Mouse (Mus musculus): ENCODE results near the gene Cox8a. TPM values are rescaled to one million over a fixed set of nuclear protein-coding genes. Genes with fewer than 3 reads are reported as not detected.
A peak's percentile ranks its signal among the peaks of the same experiment; 100 is the strongest.

Gene Cox8a
- polyA plus RNA-seq, 1 experiment from 2014 or later: 2,471 TPM

DNA sequence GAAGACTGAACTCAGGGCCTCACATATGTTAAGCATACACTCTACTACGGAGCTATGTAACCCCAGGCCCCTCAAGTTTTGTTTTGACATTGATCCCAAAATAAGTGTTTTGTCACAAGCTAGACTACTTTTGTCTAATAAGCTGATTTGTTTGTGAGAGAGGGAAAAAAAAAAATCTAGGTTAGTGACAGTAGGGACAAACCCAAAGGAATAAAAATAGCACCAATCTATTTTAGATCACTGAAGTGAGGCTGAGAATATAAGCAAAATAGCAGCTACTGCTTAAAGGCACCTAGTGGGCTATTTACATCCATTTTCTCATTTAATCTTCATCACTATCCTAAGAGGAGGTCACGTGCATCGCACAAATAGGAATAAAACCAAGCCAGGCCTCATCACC, 22.2 kb upstream of the Cox8a start:
- H3K9ac ChIP-seq (ENCODE audit: low read depth, low read length): 0 out of 2 replicates have a peak overlapping the region, but pooled peaks have one; percentile 87

DNA sequence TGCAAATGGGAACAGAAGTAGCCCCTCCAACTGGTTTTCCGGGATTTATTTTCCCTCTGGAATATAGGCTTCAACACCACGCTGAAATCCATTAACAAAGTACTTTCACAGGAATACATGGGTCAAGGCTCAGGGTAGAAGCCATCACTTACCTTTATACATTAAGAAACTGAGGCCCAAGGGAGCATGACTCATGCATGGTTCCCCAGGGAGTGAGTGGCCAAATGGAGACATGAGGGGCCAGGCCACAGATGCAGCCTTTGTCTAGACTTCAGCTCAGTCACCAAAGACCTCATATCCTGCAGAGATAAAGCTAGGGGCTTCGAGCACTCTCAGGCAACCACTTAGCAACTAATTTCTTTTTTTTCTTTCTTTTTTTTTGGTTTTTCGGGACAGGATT, 19.3 kb upstream of the Cox8a start:
- no peak for DNase-seq (ENCODE audit: low spot score)
- Histone ChIP-seq H3K9ac (ENCODE audit: low read depth, low read length) (no peak overlapping the region), H3K9me3 (replicated peaks; ENCODE audit: low read length) (no peaks in the 10 kb centered on the region), H3K36me3 (ENCODE audit: insufficient read depth, low read length) (peaks cover 8% of the 10 kb centered on the region; the same call in 1 of the 2 replicates), H3K4me1 (replicated peaks; ENCODE audit: insufficient read depth, low read length) (0 out of 2 replicates have a peak, but pooled peaks cover 12% of the 10 kb centered on the region), H3K27ac (no peak overlapping the region), H3K4me3 (replicated peaks; ENCODE audit: low read depth, low read length) (no peak overlapping the region), H3K4me2 (ENCODE audit: low read length) (no peak overlapping the region), H3K27me3 (ENCODE audit: insufficient read depth, low read length) (no peaks in the 10 kb centered on the region)
- WGBS: 88% methylated on average over 4 of the region's 4 CpGs
- TF ChIP-seq CTCF (IDR thresholded peaks at IDR 0.05; ENCODE audit: low read depth): no peak
- no peak for ATAC-seq (replicated peaks; ENCODE audit: low FRiP score, low read depth)

More for the DNA sequence above, 22.2 kb upstream of the Cox8a start:
- H3K27me3 ChIP-seq (ENCODE audit: insufficient read depth, low read length): no peaks in the 10 kb centered on the region
- H3K36me3 ChIP-seq (ENCODE audit: insufficient read depth, low read length): no peaks in the 10 kb centered on the region
- 83% methylated on average over 3 of the region's 3 CpGs for WGBS
- no peaks in the 10 kb centered on the region for H3K9me3 ChIP-seq (replicated peaks; ENCODE audit: low read length)
- no peak for TF ChIP-seq CTCF (IDR thresholded peaks at IDR 0.05; ENCODE audit: low read depth)
- DNase-seq (ENCODE audit: low spot score) (no peak), ATAC-seq (replicated peaks; ENCODE audit: low FRiP score, low read depth) (no peak)
- H3K4me2 ChIP-seq (ENCODE audit: low read length): peak overlapping the region; percentile 93
- H3K4me3 ChIP-seq (replicated peaks; ENCODE audit: low read depth, low read length): peak overlapping the region; percentile 82; the same call in 1 of the 2 replicates
- H3K27ac ChIP-seq: peak overlapping the region; percentile 81; the same call in 1 of the 2 replicates
- H3K4me1 ChIP-seq (replicated peaks; ENCODE audit: insufficient read depth, low read length): 0 out of 2 replicates have a peak, but pooled peaks cover 12% of the 10 kb centered on the region

DNA sequence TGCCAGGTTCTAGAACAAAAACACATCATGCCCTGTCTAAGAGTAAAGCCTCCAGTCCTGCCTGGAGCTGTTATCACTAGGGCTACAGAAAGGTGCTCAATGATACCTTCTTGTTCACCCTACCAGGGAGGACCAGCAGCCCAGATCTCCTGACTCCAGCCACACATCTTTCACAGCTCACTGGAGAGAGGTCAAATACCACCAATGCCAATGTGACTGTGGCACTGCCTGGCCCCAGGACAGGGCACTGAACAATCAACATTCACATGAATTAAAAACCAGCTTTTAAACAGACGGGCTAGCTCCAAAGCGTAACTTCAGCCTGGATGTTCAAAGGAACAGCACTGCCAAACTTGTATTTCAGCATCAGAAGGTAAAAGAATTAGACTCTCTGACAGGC, 18.6 kb upstream of the Cox8a start:
- Histone ChIP-seq H3K4me1 (replicated peaks; ENCODE audit: insufficient read depth, low read length) (0 out of 2 replicates have a peak, but pooled peaks cover 12% of the 10 kb centered on the region), H3K9me3 (replicated peaks; ENCODE audit: low read length) (no peaks in the 10 kb centered on the region), H3K27ac (no peak overlapping the region), H3K27me3 (ENCODE audit: insufficient read depth, low read length) (no peaks in the 10 kb centered on the region), H3K4me2 (ENCODE audit: low read length) (no peak overlapping the region), H3K36me3 (ENCODE audit: insufficient read depth, low read length) (peaks cover 12% of the 10 kb centered on the region), H3K4me3 (replicated peaks; ENCODE audit: low read depth, low read length) (no peak overlapping the region), H3K9ac (ENCODE audit: low read depth, low read length) (no peak overlapping the region)
- WGBS: 62% methylated on average over 2 of the region's 2 CpGs
- no peak for DNase-seq (ENCODE audit: low spot score)
- no peak for ATAC-seq (replicated peaks; ENCODE audit: low FRiP score, low read depth)
- no peak for TF ChIP-seq CTCF (IDR thresholded peaks at IDR 0.05; ENCODE audit: low read depth)

DNA sequence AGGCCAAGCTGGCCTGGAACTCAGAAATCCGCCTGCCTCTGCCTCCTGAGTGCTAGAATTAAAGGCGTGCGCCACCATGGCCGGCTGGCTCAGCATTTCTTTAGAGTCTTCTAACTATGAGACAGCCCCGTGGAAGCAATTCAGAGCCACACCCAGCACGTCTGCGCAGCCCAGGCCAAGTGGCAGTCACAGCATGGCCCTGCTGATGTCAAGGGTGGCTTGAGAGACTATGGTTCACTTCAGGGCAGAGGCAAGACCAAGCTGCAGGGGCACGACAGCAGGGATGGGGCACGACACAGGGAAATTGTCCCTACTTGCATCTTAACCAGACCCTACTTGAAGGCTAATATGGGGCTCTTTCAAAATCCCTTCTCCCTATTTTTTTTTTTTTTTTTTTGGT, 18.0 kb upstream of the Cox8a start:
- peaks cover 13% of the 10 kb centered on the region for H3K36me3 ChIP-seq (ENCODE audit: insufficient read depth, low read length)

GRCm38 (mm10) chr19:7234537-7235221, 17.3 kb upstream of the Cox8a start:
- Histone ChIP-seq H3K9ac (ENCODE audit: low read depth, low read length) (no peak overlapping the region), H3K36me3 (ENCODE audit: insufficient read depth, low read length) (peaks cover 18% of the 10 kb centered on the region), H3K9me3 (replicated peaks; ENCODE audit: low read length) (no peaks in the 10 kb centered on the region), H3K27me3 (ENCODE audit: insufficient read depth, low read length) (no peaks in the 10 kb centered on the region), H3K4me2 (ENCODE audit: low read length) (no peak overlapping the region), H3K4me1 (replicated peaks; ENCODE audit: insufficient read depth, low read length) (0 out of 2 replicates have a peak, but pooled peaks cover 5% of the 10 kb centered on the region), H3K4me3 (replicated peaks; ENCODE audit: low read depth, low read length) (no peak overlapping the region), H3K27ac (no peak overlapping the region)
- DNase-seq (ENCODE audit: low spot score) (peak; percentile 86), ATAC-seq (replicated peaks; ENCODE audit: low FRiP score, low read depth) (peak; percentile 81)
- TF ChIP-seq CTCF (IDR thresholded peaks at IDR 0.05; ENCODE audit: low read depth): peak; percentile 84
- 52% methylated on average over 8 of the region's 8 CpGs for WGBS

More for the DNA sequence above, 18.0 kb upstream of the Cox8a start:
- Histone ChIP-seq H3K9ac (ENCODE audit: low read depth, low read length) (no peak overlapping the region), H3K9me3 (replicated peaks; ENCODE audit: low read length) (no peaks in the 10 kb centered on the region), H3K27ac (no peak overlapping the region), H3K27me3 (ENCODE audit: insufficient read depth, low read length) (no peaks in the 10 kb centered on the region), H3K4me3 (replicated peaks; ENCODE audit: low read depth, low read length) (no peak overlapping the region), H3K4me1 (replicated peaks; ENCODE audit: insufficient read depth, low read length) (0 out of 2 replicates have a peak, but pooled peaks cover 12% of the 10 kb centered on the region), H3K4me2 (ENCODE audit: low read length) (no peak overlapping the region)
- DNase-seq (ENCODE audit: low spot score): no peak
- TF ChIP-seq CTCF (IDR thresholded peaks at IDR 0.05; ENCODE audit: low read depth): no peak
- ATAC-seq (replicated peaks; ENCODE audit: low FRiP score, low read depth): no peak
- WGBS: 92% methylated on average over 9 of the region's 9 CpGs

GRCm38 (mm10) chr19:7226511-7226914, 9.1 kb upstream of the Cox8a start:
- H3K27me3 ChIP-seq (ENCODE audit: insufficient read depth, low read length): no peaks in the 10 kb centered on the region
- no peak overlapping the region for H3K4me2 ChIP-seq (ENCODE audit: low read length)
- H3K9me3 ChIP-seq (replicated peaks; ENCODE audit: low read length): no peaks in the 10 kb centered on the region
- DNase-seq (ENCODE audit: low spot score) (no peak), ATAC-seq (replicated peaks; ENCODE audit: low FRiP score, low read depth) (no peak)
- H3K36me3 ChIP-seq (ENCODE audit: insufficient read depth, low read length): peaks cover 41% of the 10 kb centered on the region
- no peak overlapping the region for H3K9ac ChIP-seq (ENCODE audit: low read depth, low read length)
- no peaks in the 10 kb centered on the region for H3K4me1 ChIP-seq (replicated peaks; ENCODE audit: insufficient read depth, low read length)
- 82% methylated on average over 6 of the region's 6 CpGs for WGBS
- TF ChIP-seq CTCF (IDR thresholded peaks at IDR 0.05; ENCODE audit: low read depth): no peak
- H3K4me3 ChIP-seq (replicated peaks; ENCODE audit: low read depth, low read length): no peak overlapping the region
- H3K27ac ChIP-seq: no peak overlapping the region
